Mouse (Mus musculus) frontal cortex, adult 2 months (tissue): ENCODE measurements around the gene Slc24a5. TPM values are rescaled to one million over a fixed set of nuclear protein-coding genes. Genes with fewer than 3 reads are reported as not detected.

Experiments used
- DNase-seq, 2 experiments: peaks; one replicate each; pipeline ENCODE4 v3.0.0; 2022; ENCODE audit warnings: low spot score in 1 of 2; ENCODE audit errors: extremely low spot score in 1 of 2
- polyA plus RNA-seq: library from polyadenylated mRNA; depleted of rRNA; stranded (reverse); fragments of >200 nt; gene quantifications from 2 replicates; pipeline ENCODE4 v1.2.3, GENCODE M21; 2012; rRNA removed

Slc24a5 gene
- polyA plus RNA-seq, 1 experiment = 1.1 TPM

GRCm38 (mm10) chr2:125119381-125120110, 51.6 kb downstream of the Slc24a5 start:
- peak in 1 of 2 experiments; percentile 62 for DNase-seq

DNA sequence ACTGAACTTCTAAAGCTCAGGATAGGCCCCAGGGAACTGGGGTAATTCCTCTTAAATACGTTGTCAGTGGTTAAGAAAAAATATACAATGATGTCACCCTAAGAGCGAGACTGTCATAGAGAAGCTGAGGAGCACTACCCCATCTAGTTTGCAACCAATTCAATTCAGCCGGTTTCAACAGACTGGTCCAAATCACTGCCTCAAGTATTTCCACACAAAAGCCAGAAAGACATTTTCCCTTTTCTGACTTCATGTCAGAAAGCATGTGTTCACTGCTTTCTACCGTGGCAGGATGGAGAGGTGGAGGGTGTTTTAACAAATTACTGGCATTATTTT, 54.3 kb downstream of the Slc24a5 start:
- peak in 1 of 2 experiments; percentile 19 for DNase-seq

DNA sequence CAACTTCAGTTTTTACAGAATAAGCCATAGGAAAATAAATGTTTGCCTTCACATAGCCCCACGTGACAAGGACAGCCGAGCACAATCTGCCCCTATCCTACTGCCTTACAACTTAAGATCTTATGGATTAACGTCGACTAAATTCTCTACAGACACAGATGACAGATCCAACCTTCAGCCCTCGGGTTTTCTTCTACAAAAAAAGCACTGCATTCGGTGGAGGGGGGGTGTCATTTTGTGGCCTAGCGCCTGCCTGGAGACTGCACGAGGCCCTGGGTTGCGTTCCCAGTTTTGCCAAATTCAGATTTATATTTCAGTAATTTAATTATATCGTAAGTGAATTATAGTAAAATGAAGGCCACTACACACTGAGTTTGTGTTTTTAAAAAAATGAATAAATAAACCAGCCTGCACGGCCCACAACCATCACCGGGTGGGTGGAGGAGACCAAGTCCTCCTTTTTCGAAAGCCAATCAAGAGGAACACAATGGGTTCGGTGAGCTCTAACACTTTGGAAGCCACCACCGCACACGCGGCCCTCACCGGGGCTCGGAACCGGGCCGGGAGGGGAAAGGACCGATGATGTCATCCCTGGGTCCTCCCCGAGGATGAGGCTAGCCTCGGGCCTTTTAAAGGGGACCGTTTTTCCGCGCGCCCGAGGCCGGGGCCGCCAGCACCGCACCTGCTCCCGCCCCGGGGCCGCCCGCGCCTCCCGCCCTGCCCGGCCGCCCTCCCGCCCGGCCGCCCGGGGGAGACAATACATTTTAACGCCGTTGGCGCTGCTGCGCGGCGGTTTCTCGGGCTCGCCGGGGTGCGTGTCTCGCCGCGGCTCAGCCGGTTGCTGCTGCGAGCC, 54.9 kb downstream of the Slc24a5 start:
- DNase-seq = peak in 1 of 2 experiments; percentile 58

DNA sequence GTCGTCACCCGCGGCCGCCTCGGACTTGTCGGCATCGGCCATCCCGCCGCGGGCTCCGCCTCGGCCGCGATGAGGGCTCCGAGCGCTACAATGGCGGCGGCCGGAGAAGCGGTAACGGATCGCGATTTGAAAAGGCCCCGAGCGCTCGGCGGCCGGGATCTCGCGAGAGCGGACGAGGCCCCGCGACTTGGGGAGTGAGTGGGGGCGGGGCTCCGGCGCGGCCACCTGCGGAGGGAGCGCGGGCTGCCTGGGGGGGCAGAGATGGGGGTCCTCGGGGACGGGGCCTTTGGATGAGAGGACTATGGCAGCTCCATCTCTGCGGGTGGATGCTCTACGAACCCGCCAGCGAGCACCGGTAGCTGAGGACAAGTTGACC, 55.5 kb downstream of the Slc24a5 start, which contains the start of gene Myef2:
Gene Myef2 (minus strand): TSS at position 185 of the 376 bp plus-strand sequence.
- peak in 1 of 2 experiments; percentile 75 for DNase-seq

DNA sequence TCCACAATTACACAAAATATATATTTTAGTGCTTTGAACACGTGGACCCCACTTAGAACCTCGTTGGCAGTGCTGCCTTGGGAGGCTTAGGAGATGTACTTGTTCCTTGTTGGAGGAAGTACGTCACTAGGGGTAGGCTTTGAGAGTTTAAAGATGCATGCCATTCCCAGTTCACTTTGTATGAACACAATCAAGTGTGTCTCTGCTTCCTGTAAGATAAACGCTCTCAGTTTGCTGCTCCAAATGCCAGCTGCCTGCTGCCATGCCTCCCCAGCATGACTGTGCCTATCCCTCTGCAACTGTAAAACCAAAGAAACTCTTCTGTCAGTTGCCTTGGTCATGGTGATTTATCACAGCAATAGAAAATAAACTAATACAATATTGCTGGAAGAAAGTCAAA, 57.9 kb downstream of the Slc24a5 start:
- no peak for DNase-seq

GRCm38 (mm10) chr2:125126792-125127191, 58.9 kb downstream of the Slc24a5 start:
- no peak for DNase-seq

DNA sequence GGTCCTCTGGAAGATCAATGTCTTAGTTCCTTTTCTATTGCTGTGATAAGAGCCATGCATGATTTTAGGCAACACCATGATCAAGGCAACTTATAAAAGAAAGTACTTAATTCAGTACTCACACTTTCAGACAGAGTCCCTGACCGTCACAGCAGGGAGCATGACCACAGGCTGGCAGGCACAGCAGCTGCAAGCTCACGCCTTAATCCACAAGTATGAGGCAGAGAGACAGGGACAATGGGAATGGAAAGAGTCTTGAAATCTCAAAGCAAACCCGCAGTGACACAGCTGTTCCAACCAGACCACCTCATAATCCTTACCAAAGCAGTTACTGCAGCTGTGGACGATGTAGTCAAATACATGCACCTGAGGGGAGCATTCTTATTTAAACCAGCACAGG, 66.2 kb downstream of the Slc24a5 start:
- DNase-seq = no peak

DNA sequence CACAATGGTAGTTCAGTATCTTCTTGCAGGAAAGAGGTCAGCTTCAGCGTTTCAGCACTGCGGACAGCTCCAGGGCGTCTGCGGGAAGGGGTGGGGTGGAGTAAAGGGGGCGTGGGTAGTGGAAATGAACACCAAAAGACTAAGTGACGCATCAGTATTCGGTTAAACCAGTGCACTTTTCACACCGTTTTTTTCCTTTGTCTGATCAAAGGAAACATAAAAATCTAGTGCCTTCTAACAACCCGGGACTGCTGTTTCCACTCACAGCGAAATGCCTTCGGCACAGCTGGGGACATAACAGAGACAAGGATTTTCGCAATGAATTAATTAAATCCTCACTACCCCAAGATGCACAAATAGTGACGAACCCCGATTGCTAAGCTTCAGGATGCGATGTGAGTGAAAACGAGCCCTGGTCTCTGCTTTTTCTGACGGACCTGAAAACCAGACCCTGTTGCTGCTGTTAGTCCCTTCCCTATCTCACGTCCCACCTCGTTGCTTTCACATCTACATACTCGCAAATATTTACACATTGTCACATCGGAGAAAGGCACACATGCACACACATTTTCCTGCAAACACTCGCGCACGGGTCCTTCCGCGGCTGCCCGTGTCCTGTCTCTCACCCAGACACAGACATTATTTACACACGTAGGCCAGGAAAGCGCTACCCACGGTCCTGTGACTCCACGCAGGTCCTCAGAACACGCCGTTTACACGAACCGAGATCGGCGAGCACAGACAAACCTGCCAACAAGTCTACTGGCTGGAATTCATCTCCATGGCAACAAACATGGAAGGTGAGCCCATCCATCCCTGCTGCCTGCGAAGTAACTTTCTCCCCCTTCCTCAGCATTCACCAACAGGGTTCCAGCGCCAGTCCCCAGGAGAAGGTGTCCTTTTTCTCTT, 68.2 kb downstream of the Slc24a5 start, which contains the start of gene Ctxn2:
Gene Ctxn2 (plus strand): TSS at position 790 of the 909 bp plus-strand sequence.
- DNase-seq = peak; percentile 28 to 52

DNA sequence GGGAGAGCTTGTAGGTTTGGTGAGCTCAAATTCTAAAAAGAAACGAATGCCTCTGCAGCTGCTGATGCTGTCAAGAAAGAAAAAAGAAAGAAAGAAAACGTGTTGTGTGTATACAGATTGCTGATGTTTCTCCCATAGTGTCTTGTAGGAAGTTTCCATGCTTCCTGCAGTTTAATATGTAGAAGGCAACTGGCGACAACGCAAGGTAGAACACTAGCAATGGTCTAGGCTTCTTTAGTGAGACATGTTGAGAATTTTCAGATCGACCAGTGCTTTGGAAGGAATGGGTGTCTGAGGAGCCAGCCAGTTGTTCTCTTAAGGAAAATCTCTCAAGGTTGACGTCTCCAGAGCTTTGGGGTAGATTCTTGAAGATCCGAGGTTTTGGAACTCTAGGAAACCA, 68.9 kb downstream of the Slc24a5 start:
- no peak for DNase-seq

Other genes with a start within 250 kb of the Slc24a5 start
- gene Myef2, start 55.5 kb downstream of the Slc24a5 start, polyA plus RNA-seq = 88.2 and 97.5 TPM in 2 replicates
- gene Ctxn2, start 68.6 kb downstream of the Slc24a5 start, polyA plus RNA-seq = 5.7 and 6.9 TPM in 2 replicates
- gene Slc12a1, start 84.4 kb downstream of the Slc24a5 start, polyA plus RNA-seq = 0.06 and 0.08 TPM in 2 replicates
- gene Dut, start 179.1 kb downstream of the Slc24a5 start, polyA plus RNA-seq = 34.9 and 38.6 TPM in 2 replicates